Mouse (Mus musculus) kidney, embryonic 14.5 days (tissue): ENCODE data around the gene Mbnl2. TPM values are rescaled to one million over a fixed set of nuclear protein-coding genes. Genes with fewer than 3 reads are reported as not detected.

ENCODE experiments used
- ATAC-seq: fragments of 200-750 bp; cut with Nextera tagmentation; 2 replicates; pipeline ENCODE4 v1.8.0; 2017; ENCODE audit warnings: moderate number of reproducible peaks, mild to moderate bottlenecking, moderate TSS enrichment, moderate library complexity; ENCODE audit not compliant: low FRiP score, low TSS enrichment
- H3K27ac ChIP-seq: fragments of 300-500 bp; sonication (generic); 2 replicates; pipeline ENCODE4 v1.5.1; 2014; ENCODE audit warnings: low read depth, mild to moderate bottlenecking, low read length, moderate library complexity, mixed read lengths
- H3K27me3 ChIP-seq: fragments of 300-500 bp; sonication (generic); 2 replicates; pipeline ENCODE4 v1.6.1; 2014; ENCODE audit warnings: mild to moderate bottlenecking, low read length; ENCODE audit not compliant: control insufficient read depth, insufficient read depth
- H3K36me3 ChIP-seq: fragments of 300-500 bp; sonication (generic); 2 replicates; pipeline ENCODE4 v1.6.1; 2014; ENCODE audit warnings: low read length, mixed read lengths; ENCODE audit not compliant: control insufficient read depth, insufficient read depth
- H3K4me1 ChIP-seq: fragments of 300-500 bp; sonication (generic); 2 replicates; pipeline ENCODE4 v1.6.1; 2014; ENCODE audit warnings: low read length, mixed read lengths; ENCODE audit not compliant: control insufficient read depth, insufficient read depth
- H3K4me2 ChIP-seq: fragments of 300-500 bp; sonication (generic); replicated peaks from 2 replicates; pipeline ENCODE4 v1.6.1; 2014; ENCODE audit warnings: low read depth, mild to moderate bottlenecking, low read length
- H3K4me3 ChIP-seq: fragments of 300-500 bp; sonication (generic); 2 replicates; pipeline ENCODE4 v1.5.1; 2014; ENCODE audit warnings: mild to moderate bottlenecking, low read length
- H3K9ac ChIP-seq: fragments of 300-500 bp; sonication (generic); 2 replicates; pipeline ENCODE4 v1.6.1; 2014; ENCODE audit warnings: low read depth, mild to moderate bottlenecking, low read length, moderate library complexity
- H3K9me3 ChIP-seq: fragments of 300-500 bp; sonication (generic); 2 replicates; pipeline ENCODE4 v1.6.1; 2016; ENCODE audit warnings: low read length; ENCODE audit not compliant: control insufficient read depth
- WGBS: fragments of 180-500 bp; shearing (Covaris S2); extraction: QIAGEN DNeasy Blood & Tissue Kit; methylation state at CpG from one replicate; pipeline ENCODE4 v1.1.7; 2014; 5-methylcytosine and 5-hydroxymethylcytosine counted together
- polyA plus RNA-seq: library from polyadenylated mRNA; unstranded; fragments of >200 nt; fragmentation: Nextera tagmentation; extraction: Ambion mirVana; gene quantifications from 2 replicates; pipeline ENCODE4 v1.2.1, GENCODE M21; 2014

Gene Mbnl2
- polyA plus RNA-seq, 1 experiment from 2014 or later, result 84.9 TPM

DNA sequence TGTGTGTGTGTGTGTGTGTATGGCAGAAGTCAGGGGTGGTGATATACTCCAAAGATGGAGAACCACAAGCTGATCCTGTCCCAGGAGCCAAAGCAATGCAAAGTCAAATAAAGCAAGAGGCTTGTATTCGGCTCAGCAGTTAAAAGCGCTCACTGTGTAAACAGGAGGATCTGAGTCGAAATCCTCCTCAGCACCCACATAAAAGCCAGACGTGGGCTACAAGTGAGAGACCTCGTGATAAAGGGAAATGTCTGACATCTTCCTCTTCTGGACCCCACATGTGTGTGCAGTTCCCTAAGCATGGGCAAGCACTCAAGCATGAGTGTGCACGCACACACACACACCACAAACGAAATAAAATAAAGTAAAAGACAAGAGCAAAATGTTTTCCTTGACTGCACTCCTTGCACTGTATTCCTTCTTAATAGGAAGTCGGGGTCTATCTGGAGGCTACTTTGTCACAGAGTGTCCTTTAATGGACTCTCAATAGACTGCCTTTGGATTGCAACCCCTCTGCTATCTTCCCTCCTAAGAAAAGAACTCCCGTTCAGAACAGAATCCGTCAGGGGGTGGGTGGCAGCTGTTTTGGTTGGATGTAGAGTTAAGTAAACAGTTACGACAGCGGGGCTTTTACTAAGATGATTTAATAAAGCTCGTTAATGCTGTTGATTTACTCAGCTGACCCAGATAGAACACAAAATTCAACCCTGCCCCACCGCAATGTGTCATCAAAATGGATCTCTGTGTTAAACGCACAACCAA lies 18.7 kb upstream of the Mbnl2 start:
- Histone ChIP-seq H3K4me2 (no peak overlapping the region), H3K27ac (no peak overlapping the region), H3K4me1 (no peaks in the 10 kb centered on the region), H3K9me3 (no peaks in the 10 kb centered on the region), H3K9ac (no peak overlapping the region), H3K36me3 (no peaks in the 10 kb centered on the region), H3K27me3 (no peaks in the 10 kb centered on the region), H3K4me3 (no peak overlapping the region)
- ATAC-seq, result peak; percentile 64; the same call in 1 of the 2 replicates
- WGBS, result 41% methylated on average over 15 of the region's 15 CpGs

DNA sequence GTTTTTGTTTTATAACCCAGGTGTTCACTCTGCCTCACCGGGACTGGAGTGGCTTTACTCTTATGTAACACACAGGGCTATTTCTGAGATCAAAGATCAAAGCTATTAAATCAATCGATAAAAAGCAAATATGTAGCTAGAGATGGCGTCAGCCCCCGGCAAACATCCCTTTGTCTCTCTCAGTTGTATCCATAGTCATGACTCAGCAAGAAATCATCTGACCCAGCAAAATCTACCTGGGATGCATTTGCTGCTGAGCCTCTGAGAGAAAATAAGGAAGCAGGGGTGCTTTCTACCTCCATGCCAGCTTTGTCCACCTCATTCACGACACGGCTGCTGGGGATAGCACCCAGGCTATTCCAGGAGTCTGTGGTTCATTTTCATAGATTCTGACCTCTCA lies 18.0 kb upstream of the Mbnl2 start:
- WGBS, result 58% methylated on average over 6 of the region's 6 CpGs
- Histone ChIP-seq H3K4me2 (no peak overlapping the region), H3K9me3 (no peaks in the 10 kb centered on the region), H3K4me3 (no peak overlapping the region), H3K36me3 (no peaks in the 10 kb centered on the region), H3K27ac (no peak overlapping the region), H3K27me3 (no peaks in the 10 kb centered on the region), H3K9ac (no peak overlapping the region), H3K4me1 (no peaks in the 10 kb centered on the region)
- no peak for ATAC-seq

DNA sequence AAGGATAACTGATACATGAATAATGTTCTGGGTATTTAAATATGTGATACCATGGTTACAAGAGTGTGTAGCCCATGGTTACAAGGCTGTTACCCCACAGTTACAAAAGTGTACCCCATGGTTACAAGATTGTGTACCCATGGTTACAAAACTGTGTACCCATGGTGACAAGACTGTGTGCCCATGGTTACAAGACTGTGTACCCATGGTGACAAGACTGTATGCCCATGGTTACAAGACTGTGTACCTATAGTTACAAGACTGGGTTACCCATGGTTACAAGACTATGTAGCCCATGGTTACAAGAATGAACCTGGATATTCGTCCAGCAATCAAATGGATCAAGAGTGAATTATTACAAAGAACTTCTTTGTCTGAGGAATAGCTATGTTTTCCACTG lies 16.0 kb upstream of the Mbnl2 start:
- H3K36me3 ChIP-seq, result no peaks in the 10 kb centered on the region
- no peak overlapping the region for H3K27ac ChIP-seq
- no peak overlapping the region for H3K4me2 ChIP-seq
- H3K9ac ChIP-seq, result no peak overlapping the region
- ATAC-seq, result no peak
- no peaks in the 10 kb centered on the region for H3K4me1 ChIP-seq
- no peaks in the 10 kb centered on the region for H3K27me3 ChIP-seq
- 84% methylated on average over 1 of the region's 1 CpGs for WGBS
- H3K4me3 ChIP-seq, result no peak overlapping the region
- no peaks in the 10 kb centered on the region for H3K9me3 ChIP-seq

DNA sequence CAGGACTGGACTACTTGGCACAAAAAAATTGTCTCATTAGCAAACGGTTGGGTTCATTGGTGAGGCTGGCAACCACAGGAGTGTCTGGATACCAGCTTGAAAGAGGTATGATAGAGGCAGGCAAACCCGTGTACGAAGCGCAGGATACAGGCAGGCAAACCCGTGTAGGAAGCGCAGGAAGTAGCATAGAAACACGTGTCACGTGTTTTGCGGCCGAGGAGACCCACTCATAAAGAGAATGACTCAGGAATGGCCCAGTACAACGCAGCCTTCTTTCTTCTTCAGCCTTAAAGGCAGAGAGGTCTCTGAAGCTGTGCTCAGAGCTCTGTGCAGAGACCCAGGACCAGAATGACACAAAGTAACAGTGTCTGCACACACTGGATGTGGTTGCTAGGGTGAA lies 13.9 kb upstream of the Mbnl2 start:
- Histone ChIP-seq H3K27me3 (no peaks in the 10 kb centered on the region), H3K9ac (no peak overlapping the region), H3K9me3 (no peaks in the 10 kb centered on the region), H3K4me3 (no peak overlapping the region), H3K27ac (no peak overlapping the region), H3K4me2 (no peak overlapping the region), H3K36me3 (no peaks in the 10 kb centered on the region), H3K4me1 (0 out of 2 replicates have a peak, but pooled peaks cover 1% of the 10 kb centered on the region)
- ATAC-seq, result no peak
- WGBS, result 89% methylated on average over 11 of the region's 11 CpGs

DNA sequence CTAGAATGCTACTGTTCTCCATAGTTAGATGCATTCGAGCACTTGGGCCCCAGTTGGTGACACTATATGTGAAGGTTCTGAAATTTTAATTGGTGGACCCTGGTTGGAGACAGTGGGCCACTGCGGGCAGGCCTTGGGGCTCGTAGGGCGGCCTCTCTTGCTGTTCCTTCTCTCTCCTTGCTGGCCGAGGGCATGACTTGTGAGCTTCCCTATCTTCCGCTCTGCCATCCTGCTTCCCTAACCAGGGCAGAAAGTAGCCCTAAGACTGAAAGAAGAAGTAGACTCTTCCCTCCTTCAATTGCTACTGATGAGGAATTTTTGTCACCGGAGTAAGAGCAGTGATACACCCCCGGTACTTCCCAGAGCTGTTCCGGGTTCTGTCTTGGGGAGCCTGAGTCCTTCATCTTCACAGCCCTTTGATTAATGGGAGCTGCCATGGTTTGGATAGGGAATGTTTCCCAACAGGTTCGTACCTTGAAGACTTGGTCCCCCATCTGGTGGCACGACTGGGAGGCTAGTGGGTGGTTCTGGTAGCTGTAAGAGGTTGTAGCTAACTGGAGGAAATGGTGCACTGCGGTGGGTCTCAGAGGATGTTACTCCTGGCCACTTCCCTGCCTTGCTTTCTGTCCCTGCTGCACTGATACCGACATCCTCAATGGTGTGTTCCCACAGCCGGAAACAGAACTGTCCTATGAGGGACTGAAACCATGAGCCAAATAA lies 12.6 kb upstream of the Mbnl2 start:
- 88% methylated on average over 14 of the region's 14 CpGs for WGBS
- H3K27me3 ChIP-seq, result no peaks in the 10 kb centered on the region
- no peak for ATAC-seq
- no peak overlapping the region for H3K27ac ChIP-seq
- 0 out of 2 replicates have a peak, but pooled peaks cover 4% of the 10 kb centered on the region for H3K4me1 ChIP-seq
- no peak overlapping the region for H3K4me2 ChIP-seq
- no peaks in the 10 kb centered on the region for H3K9me3 ChIP-seq
- H3K4me3 ChIP-seq, result no peak overlapping the region
- no peaks in the 10 kb centered on the region for H3K36me3 ChIP-seq
- no peak overlapping the region for H3K9ac ChIP-seq

DNA sequence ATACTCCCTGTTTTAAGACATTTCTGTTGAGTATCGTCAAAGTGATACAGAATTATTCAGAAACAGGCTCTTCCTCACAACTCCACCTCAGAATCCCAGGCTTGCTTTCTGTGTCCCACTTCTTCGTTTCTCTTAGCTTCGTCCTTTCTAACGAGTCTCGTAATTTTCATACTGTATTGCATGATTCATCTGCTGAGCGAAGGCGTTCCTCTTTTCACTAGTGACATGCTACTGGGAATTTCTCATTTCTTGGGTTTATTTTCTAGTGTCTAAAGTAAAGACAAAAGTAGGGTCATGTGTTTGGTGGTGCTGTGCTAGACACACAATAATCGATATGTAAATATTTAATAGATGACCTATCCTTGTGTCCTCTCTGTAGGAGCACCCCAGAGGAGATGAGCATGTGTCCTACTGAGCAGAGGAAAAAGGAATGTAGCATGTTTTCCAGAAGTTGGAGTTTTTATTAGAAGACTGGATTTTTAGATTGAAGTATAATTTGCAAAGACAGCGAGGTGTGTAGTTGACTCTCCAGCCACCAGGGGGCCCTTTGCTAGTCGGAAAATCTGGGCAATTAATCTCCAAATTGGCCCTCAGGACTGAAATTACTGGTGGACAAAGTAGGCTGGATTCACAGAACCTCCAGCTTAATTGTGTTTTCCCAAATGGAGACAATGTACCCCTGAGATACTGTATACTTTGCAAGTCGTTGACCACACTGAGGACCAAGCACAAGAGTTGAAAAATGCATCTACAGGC lies 11.9 kb upstream of the Mbnl2 start:
- Histone ChIP-seq H3K36me3 (no peaks in the 10 kb centered on the region), H3K27ac (no peak overlapping the region), H3K4me2 (no peak overlapping the region), H3K4me1 (0 out of 2 replicates have a peak, but pooled peaks cover 4% of the 10 kb centered on the region), H3K9ac (no peak overlapping the region), H3K4me3 (no peak overlapping the region), H3K27me3 (no peaks in the 10 kb centered on the region), H3K9me3 (no peaks in the 10 kb centered on the region)
- ATAC-seq, result no peak
- WGBS, result 80% methylated on average over 11 of the region's 11 CpGs

DNA sequence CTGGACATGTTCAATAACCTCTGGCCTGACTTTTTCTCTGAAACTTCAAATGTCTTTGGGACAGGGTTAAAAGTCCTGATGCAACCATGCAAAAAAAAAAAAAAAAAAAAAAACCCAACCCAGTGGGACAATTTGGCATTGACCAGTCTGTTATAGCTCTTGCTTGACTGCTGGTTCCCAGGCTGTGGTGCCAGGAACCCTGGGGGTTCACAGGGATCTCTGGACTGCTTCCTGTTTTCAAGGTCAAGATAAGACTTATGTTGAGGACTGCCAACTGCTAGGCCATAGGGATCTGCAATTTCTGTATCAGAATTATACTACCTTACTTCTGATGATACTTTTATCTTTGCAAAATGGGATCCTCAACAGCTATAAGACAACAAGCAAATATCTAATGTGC lies 9.6 kb upstream of the Mbnl2 start:
- H3K27ac ChIP-seq, result no peak overlapping the region
- no peak for ATAC-seq
- no peaks in the 10 kb centered on the region for H3K27me3 ChIP-seq
- H3K4me2 ChIP-seq, result no peak overlapping the region
- no peak overlapping the region for H3K4me3 ChIP-seq
- H3K9ac ChIP-seq, result no peak overlapping the region
- H3K36me3 ChIP-seq, result no peaks in the 10 kb centered on the region
- H3K9me3 ChIP-seq, result no peaks in the 10 kb centered on the region
- peaks cover 11% of the 10 kb centered on the region; the same call in 1 of the 2 replicates for H3K4me1 ChIP-seq

DNA sequence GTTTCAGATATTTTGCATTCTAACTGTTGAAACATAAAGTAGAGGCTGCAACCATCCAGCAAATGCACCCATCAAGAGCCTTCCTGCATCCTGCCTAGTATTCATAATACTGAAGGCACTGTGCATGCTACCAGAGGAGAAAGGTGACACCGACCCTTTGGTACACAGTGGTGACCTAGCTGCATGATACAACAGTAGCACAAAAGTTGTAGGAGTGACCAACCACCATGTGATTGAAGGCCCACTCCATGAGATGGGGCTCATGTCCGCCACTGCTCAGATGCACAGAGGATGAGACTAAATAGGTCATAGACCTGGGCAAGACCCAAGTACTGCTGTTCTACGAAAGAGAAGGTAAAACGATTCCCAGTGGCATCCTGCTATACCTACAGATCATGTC lies 8.3 kb upstream of the Mbnl2 start:
- no peaks in the 10 kb centered on the region for H3K36me3 ChIP-seq
- H3K4me2 ChIP-seq, result no peak overlapping the region
- no peak overlapping the region for H3K27ac ChIP-seq
- no peaks in the 10 kb centered on the region for H3K9me3 ChIP-seq
- H3K4me3 ChIP-seq, result no peak overlapping the region
- H3K4me1 ChIP-seq, result peaks cover 11% of the 10 kb centered on the region; the same call in 1 of the 2 replicates
- WGBS, result 90% methylated on average over 4 of the region's 4 CpGs
- no peak for ATAC-seq
- no peak overlapping the region for H3K9ac ChIP-seq
- H3K27me3 ChIP-seq, result no peaks in the 10 kb centered on the region

DNA sequence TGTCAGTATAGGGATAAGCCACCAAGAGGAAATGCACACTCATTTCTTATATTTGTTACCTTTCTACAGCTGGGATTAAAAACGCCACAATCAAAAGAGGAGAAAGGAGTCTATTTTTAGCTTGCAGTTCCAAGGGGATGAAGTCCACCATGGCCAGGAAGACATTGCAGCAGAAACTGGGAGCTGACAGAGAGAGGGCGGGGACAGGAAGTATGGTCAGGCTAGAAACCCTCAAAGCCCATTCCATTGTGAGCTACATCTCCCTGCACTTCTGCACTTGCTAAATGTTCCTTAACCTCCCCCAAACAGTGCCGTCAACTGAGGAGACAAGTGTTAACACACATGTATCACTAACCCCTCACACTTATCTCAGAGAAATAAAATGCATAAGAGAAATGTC lies 5.4 kb upstream of the Mbnl2 start:
- H3K27me3 ChIP-seq, result no peaks in the 10 kb centered on the region
- no peak overlapping the region for H3K27ac ChIP-seq
- peaks cover 16% of the 10 kb centered on the region for H3K4me1 ChIP-seq
- no peak overlapping the region for H3K4me2 ChIP-seq
- H3K4me3 ChIP-seq, result no peak overlapping the region
- H3K9me3 ChIP-seq, result no peaks in the 10 kb centered on the region
- H3K9ac ChIP-seq, result no peak overlapping the region
- 70% methylated on average over 3 of the region's 3 CpGs for WGBS
- H3K36me3 ChIP-seq, result no peaks in the 10 kb centered on the region
- ATAC-seq, result no peak
